Mouse (Mus musculus) E14TG2a.4 (cell line): ENCODE results near the gene AC134908.4.

Source experiments
- H3K27me3 ChIP-seq: 2 replicates; pipeline ENCODE4 v1.6.1; 2014; ENCODE audit warnings: low read length, control low read depth; ENCODE audit not compliant: insufficient read depth
- H3K36me3 ChIP-seq: 2 replicates; pipeline ENCODE4 v1.6.1; 2014; ENCODE audit warnings: low read length, control low read depth; ENCODE audit not compliant: insufficient read depth
- H3K4me1 ChIP-seq: replicated peaks from 2 replicates; pipeline ENCODE4 v1.6.1; 2014; ENCODE audit warnings: low read depth, low read length, control low read depth
- H3K4me3 ChIP-seq: replicated peaks from 2 replicates; pipeline ENCODE4 v1.5.1; 2014; ENCODE audit warnings: mild to moderate bottlenecking, low read length
- H3K9me3 ChIP-seq: 2 replicates; pipeline ENCODE4 v1.6.1; 2014; ENCODE audit warnings: low read length, control low read depth
- CTCF ChIP-seq: conservative IDR thresholded peaks from 2 replicates; pipeline ENCODE4 v1.5.1; 2014; ENCODE audit warnings: low read length
- NANOG ChIP-seq: IDR thresholded peaks from 2 replicates; pipeline ENCODE4 v1.6.1; 2014; ENCODE audit warnings: borderline replicate concordance, low read length, mixed read lengths
- POU5F1 ChIP-seq: IDR thresholded peaks from 2 replicates; pipeline ENCODE4 v1.6.1; 2014; ENCODE audit warnings: low read length, borderline replicate concordance

Gene AC134908.4

DNA sequence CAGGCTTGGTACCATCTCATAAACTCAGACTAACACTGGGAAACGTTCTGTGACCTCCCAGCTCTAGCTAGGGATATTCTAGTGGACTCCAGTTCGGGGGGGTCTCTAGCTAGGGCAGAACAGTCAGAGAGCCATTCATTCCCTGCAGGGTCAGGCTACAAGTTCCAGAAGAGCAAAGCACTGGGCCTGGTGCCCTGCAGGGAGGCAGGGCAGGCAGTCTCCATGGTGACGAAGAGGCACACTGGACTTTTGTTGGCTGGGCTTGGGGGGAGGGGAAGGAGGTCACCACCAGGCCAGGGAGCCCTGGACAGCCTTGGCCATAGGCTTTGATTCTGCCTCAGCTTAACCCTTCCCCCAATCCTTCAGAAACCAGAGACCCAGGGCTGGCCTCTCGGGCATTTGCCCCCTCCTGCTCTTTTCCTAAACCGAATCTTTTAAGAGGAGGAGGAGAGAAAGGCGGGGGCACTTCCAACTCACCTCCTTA, at the start of gene AC134908.4:
AC134908.4 (minus strand) TSS at position 51 of the 484 bp plus-strand sequence.
- TF ChIP-seq POU5F1 (no peak), NANOG (no peak), CTCF (no peak)
- Histone ChIP-seq H3K27me3 (peaks cover 14% of the 10 kb centered on the region), H3K9me3 (no peaks in the 10 kb centered on the region), H3K4me1 (peaks cover 61% of the 10 kb centered on the region), H3K36me3 (peaks cover 14% of the 10 kb centered on the region), H3K4me3 (peak within 1 kb of the TSS; percentile 88)

DNA sequence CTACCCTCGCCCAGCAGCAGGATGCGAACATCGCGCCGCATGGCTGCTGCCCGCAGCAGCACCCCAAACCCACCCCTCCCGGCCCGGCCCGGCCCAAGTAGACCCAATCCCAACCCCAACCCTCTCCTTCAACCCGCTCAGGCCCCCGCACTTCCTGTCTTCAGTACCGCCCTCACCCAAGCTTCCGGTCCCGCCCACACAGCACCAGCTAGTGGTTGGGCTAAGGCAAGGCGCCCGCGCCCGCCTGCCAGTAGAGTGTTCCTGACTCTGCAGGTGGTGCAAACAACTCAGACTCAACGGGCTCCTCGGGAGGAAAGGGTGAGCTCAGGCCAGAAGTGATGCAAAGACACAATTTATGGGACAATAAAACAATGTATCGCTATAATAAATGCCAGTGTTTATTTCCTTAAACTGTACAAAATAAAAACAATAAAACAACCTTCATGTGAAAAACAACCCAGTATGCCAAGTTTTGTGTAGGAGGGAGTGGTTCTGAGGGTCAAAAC, 49.0 kb upstream of the AC134908.4 start, which contains the start of gene Rhot2:
Rhot2 (minus strand) TSS at position 456 of the 506 bp plus-strand sequence.
- Histone ChIP-seq H3K4me1 (peaks cover 35% of the 10 kb centered on the region), H3K36me3 (peaks cover 86% of the 10 kb centered on the region), H3K4me3 (peak within 1 kb of the TSS; percentile 90), H3K27me3 (no peaks in the 10 kb centered on the region), H3K9me3 (no peaks in the 10 kb centered on the region)
- TF ChIP-seq POU5F1 (no peak), CTCF (no peak; the same call in 1 of the 2 replicates)

GRCm38 (mm10) chr17:25843636-25844395, 48.4 kb upstream of the AC134908.4 start:
- Histone ChIP-seq H3K9me3 (no peaks in the 10 kb centered on the region), H3K36me3 (peaks cover 86% of the 10 kb centered on the region)
- TF ChIP-seq CTCF (no peak), NANOG (no peak), POU5F1 (no peak)

GRCm38 (mm10) chr17:25843122-25843521, 47.7 kb upstream of the AC134908.4 start:
- no peaks in the 10 kb centered on the region for H3K27me3 ChIP-seq
- H3K9me3 ChIP-seq: no peaks in the 10 kb centered on the region
- peaks cover 37% of the 10 kb centered on the region for H3K4me1 ChIP-seq
- peaks cover 86% of the 10 kb centered on the region for H3K36me3 ChIP-seq
- no peak overlapping the region; the same call in 1 of the 2 replicates for H3K4me3 ChIP-seq
- TF ChIP-seq NANOG: no peak
- TF ChIP-seq CTCF: no peak
- TF ChIP-seq POU5F1: no peak

More at GRCm38 (mm10) chr17:25843636-25844395, 48.4 kb upstream of the AC134908.4 start:
- H3K4me1 ChIP-seq: peaks cover 37% of the 10 kb centered on the region
- H3K27me3 ChIP-seq: no peaks in the 10 kb centered on the region
- H3K4me3 ChIP-seq: peak overlapping the region; percentile 90

- Histone ChIP-seq H3K27me3 (no peaks in the 10 kb centered on the region), H3K36me3 (peaks cover 86% of the 10 kb centered on the region), H3K4me3 (no peak overlapping the region), H3K4me1 (peaks cover 43% of the 10 kb centered on the region), H3K9me3 (no peaks in the 10 kb centered on the region)
- TF ChIP-seq POU5F1 (no peak), CTCF (no peak), NANOG (no peak)
These were observed 47.0 kb upstream of the AC134908.4 start for GRCm38 (mm10) chr17:25842509-25842908.

- TF ChIP-seq POU5F1 (no peak), CTCF (no peak), NANOG (no peak)
- Histone ChIP-seq H3K9me3 (no peaks in the 10 kb centered on the region), H3K36me3 (peaks cover 79% of the 10 kb centered on the region), H3K27me3 (peaks cover 5% of the 10 kb centered on the region), H3K4me1 (peaks cover 53% of the 10 kb centered on the region), H3K4me3 (no peak within 1 kb of the TSS)
These were observed 45.8 kb upstream of the AC134908.4 start, which contains the start of gene Gm20683 for GRCm38 (mm10) chr17:25841117-25841880. TSS of gene Gm20683 (minus strand) at chr17:25841763.

- H3K4me1 ChIP-seq: peaks cover 58% of the 10 kb centered on the region
These were observed 45.1 kb upstream of the AC134908.4 start for GRCm38 (mm10) chr17:25840519-25840918.

DNA sequence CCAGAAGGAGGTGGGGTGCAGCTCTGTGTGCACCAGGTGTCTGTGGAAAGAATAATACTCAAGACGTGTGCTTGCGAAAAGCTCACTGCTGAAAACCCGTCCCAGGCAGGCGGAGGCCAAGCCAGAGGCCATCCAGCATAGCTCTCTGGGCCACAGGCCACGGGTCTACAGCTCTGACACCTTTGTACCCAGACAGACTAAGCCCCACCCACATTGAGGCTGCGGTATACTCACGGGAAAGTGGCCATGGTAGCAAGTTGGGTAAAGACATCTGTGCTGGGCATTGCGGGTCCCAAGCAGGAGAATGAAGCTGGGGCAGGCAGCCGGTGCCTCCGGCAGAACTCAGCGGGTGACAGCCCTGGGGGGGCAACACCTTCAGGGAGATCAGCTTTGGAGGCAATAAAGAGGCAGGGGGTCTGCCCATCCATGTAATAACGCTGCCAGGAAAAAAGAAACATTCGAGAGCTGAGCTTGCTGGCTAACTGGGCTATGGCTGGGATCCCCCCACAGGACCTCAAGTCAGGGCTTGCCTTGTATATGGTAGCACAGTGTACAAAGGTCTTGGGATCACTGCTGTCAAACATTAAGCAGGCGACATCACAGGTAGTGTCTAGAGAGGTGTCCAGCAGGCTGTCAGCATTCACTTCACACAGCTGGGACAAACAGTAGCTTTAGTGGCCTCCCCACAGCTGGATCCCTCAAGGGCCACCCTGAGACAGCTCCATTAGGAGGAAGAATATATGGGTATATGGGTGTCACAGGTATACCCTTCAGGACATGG, 44.2 kb upstream of the AC134908.4 start:
- Histone ChIP-seq H3K4me3 (no peak overlapping the region), H3K9me3 (no peaks in the 10 kb centered on the region), H3K27me3 (peaks cover 11% of the 10 kb centered on the region), H3K36me3 (peaks cover 80% of the 10 kb centered on the region), H3K4me1 (peaks cover 58% of the 10 kb centered on the region)
- TF ChIP-seq CTCF: no peak

More at GRCm38 (mm10) chr17:25840519-25840918, 45.1 kb upstream of the AC134908.4 start:
- Histone ChIP-seq H3K9me3 (no peaks in the 10 kb centered on the region), H3K27me3 (peaks cover 11% of the 10 kb centered on the region), H3K36me3 (peaks cover 79% of the 10 kb centered on the region), H3K4me3 (no peak overlapping the region)
- TF ChIP-seq POU5F1: no peak
